Mouse (Mus musculus): ENCODE results near the gene Epb41.

The Epb41 gene

DNA sequence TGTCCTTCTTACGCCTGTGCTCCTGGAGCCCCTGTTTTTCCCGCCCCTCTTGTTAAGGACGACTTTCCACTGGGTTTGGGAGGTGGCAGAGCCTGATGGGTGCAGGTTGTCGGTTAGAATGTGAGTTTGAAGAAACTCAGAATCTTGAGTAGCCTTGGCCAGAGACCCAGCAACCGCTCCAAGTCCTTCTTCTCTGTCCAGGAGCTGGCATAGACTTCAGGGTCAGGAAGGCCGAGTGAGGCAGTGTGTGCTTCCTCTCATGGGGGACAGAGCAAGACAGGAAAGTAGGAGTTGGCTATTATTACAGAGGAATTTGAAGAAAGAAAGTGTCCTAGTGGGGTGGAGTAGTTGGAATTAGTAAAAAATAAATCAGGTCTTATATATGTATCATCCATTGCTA, 191.6 kb downstream of the Epb41 start:
- DNase-seq, result no peak

DNA sequence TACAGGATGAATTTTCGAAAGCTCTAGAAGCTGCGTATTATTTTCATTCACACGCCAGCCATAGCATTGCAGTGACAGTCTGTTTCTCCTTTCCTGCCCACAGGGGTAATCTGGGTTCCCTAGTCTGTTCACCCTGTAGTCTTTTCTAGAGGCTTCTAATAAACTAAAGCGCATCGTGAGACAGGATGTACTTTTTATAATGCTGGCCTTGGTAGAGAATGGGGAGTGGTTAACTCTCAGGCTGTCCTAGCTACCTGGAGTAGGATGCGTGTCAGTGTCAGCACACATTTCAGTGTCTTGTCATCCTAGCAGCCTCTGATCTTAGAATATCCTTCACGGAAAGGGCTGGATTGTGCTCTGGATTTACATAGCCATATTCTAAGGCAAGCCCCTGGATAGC, 193.8 kb downstream of the Epb41 start:
- no peak for DNase-seq

DNA sequence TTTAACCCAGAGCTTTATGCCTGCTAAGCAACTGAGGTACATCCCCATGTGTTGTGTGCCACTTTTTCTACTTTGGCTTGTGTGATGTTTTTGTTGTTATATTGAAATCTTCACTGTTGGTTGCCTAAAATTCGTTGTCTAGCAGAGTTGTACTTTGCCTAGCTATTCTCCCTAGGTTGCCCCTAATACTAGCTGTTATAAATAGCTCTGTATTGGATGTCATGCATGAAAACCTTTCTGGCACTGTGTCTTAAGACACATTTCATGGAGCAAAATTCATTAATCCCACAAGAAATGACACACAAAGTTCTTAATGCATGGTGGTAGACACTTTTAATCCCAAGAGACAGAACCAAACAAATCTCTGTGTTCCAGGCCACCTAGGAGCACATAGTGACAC, 195.4 kb downstream of the Epb41 start:
- no peak for DNase-seq

DNA sequence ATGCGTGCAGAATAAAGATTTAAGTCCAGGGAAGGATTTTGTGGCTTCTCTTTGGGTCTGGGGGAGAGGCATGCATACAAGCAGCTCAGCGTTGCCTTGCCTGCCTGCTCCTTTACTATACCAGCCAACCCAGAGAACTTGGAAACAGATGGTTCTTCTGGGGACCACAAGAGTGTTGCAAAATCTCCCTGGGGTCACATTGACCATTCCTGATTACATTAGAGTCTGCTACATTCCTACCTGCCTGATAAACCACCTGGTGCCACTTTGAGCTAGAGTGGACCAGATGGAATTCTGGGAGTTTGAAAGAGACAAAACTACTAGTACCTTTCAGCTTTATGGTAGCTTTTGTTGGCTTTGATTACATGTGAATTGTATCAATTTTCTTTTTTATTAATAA, 198.3 kb downstream of the Epb41 start:
- no peak for DNase-seq

DNA sequence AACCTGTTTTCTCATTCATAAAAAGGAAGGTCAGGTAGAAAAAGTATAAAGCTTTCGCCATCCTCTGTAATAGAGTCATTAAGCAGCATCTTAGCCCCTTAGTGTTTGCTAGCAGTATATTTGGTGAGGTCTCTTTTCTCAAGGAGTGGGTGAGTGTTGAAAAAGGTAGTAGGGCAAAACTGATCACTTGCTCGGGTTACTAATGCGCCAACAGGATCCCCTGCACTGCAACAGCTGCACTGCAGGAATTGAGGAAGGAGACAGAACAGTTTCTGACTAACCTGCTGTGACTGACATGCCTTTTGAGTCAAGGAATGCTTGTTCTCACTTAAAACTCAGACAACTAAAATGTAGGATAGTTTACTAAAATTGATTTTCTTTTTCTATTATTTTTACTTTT, 199.9 kb downstream of the Epb41 start:
- no peak for DNase-seq

DNA sequence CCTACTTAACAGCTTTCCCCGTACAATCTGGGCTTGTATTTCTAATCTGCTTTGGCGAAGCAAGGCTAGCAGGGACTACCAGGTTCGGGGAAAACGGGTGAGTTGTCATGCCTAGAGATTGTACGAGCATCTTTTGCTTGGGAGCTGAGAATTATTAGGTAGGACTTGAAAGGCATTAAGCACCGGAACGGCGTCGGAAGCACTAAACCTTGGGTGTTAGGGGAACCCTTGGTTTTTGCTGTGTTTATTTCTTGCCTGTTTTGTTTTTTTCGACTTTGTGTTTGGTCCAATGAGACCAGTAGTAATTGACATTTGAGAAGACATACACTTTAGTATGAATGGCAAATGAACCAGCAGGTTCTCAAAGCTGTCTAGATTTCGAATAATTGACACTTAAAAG, 200.6 kb downstream of the Epb41 start:
- DNase-seq, result no peak

DNA sequence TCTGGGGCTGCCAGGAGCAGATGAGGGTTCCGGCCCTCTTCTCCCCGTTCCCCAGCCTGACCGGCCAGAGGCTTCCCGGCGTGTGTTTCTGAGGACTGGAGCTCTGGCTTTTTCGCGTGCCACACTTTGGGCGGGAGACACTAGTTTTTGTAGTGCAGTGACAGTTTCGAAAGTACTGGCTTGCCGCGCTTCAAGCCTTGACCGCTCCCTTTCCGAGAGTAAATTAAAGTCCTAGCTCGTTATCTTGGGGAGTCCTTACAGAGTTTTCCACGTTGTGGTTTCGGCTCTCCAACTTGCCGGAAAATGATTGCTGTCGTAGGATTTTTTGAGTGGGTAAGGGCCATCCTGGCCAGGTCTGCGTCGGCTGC, 201.0 kb downstream of the Epb41 start:
- DNase-seq, result no peak
